Mouse (Mus musculus) forebrain, embryonic 16.5 days (tissue): Measurements from ENCODE around the gene Lrrc45. TPM values are rescaled to one million over a fixed set of nuclear protein-coding genes. Genes with fewer than 3 reads are reported as not detected.

Source experiments
- polyA plus RNA-seq: library from polyadenylated mRNA; unstranded; fragments of >200 nt; fragmentation: Nextera tagmentation; extraction: Ambion mirVana; gene quantifications from 2 replicates; pipeline ENCODE4 v1.2.1, GENCODE M21; 2015

Gene Lrrc45
- polyA plus RNA-seq, 1 experiment from 2014 or later: 118 TPM

Other genes with a start within 250 kb of the Lrrc45 start
- gene Arl16, start 246.3 kb upstream of the Lrrc45 start, polyA plus RNA-seq: 45.5 and 56.4 TPM in 2 replicates
- gene Mrpl12, start 229.3 kb upstream of the Lrrc45 start, polyA plus RNA-seq: 107 and 119 TPM in 2 replicates
- 26.5 and 29.5 TPM in 2 replicates for gene Slc25a10, start 222.1 kb upstream of the Lrrc45 start, polyA plus RNA-seq
- gene Gcgr, start 183.2 kb upstream of the Lrrc45 start, polyA plus RNA-seq: 0.43 TPM in 1 of 2 replicates, not detected in the other
- 222 and 241 TPM in 2 replicates for gene Mcrip1, start 164.2 kb upstream of the Lrrc45 start, polyA plus RNA-seq
- gene Ppp1r27, start 162.8 kb upstream of the Lrrc45 start, polyA plus RNA-seq: not detected in 2 replicates
- gene P4hb, start 140.7 kb upstream of the Lrrc45 start, polyA plus RNA-seq: 238 and 265 TPM in 2 replicates
- 477 and 485 TPM in 2 replicates for gene Arhgdia, start 132.3 kb upstream of the Lrrc45 start, polyA plus RNA-seq
- gene Alyref, start 115.6 kb upstream of the Lrrc45 start, polyA plus RNA-seq: 287 and 320 TPM in 2 replicates
- 178 and 192 TPM in 2 replicates for gene Anapc11, start 115.5 kb upstream of the Lrrc45 start, polyA plus RNA-seq
- gene Npb, start 105.4 kb upstream of the Lrrc45 start, polyA plus RNA-seq: not detected in 2 replicates
- 175 and 234 TPM in 2 replicates for gene Pcyt2, start 96.0 kb upstream of the Lrrc45 start, polyA plus RNA-seq
- gene Sirt7, start 88.7 kb upstream of the Lrrc45 start, polyA plus RNA-seq: 50.2 and 50.6 TPM in 2 replicates
- gene Mafg, start 80.3 kb upstream of the Lrrc45 start, polyA plus RNA-seq: 39.9 and 40.1 TPM in 2 replicates
- 34.9 and 36.5 TPM in 2 replicates for gene Pycr1, start 70.2 kb upstream of the Lrrc45 start, polyA plus RNA-seq
- gene Myadml2, start 65.8 kb upstream of the Lrrc45 start, polyA plus RNA-seq: 0.75 TPM in 1 of 2 replicates, not detected in the other
- 0.67 and 0.77 TPM in 2 replicates for gene Notum, start 52.8 kb upstream of the Lrrc45 start, polyA plus RNA-seq
- gene Aspscr1, start 41.0 kb upstream of the Lrrc45 start, polyA plus RNA-seq: 132 and 158 TPM in 2 replicates
- 82.8 and 95.0 TPM in 2 replicates for gene Cenpx, start 187 bp upstream of the Lrrc45 start, polyA plus RNA-seq
- gene Rac3, start 7.5 kb downstream of the Lrrc45 start, polyA plus RNA-seq: 251 and 347 TPM in 2 replicates
- 7.6 TPM in 2 replicates for gene Dcxr, start 13.4 kb downstream of the Lrrc45 start, polyA plus RNA-seq
- gene Cbr2, start 18.2 kb downstream of the Lrrc45 start, polyA plus RNA-seq: 0.92 and 4.8 TPM in 2 replicates
- gene Hmga1b, start 48.9 kb downstream of the Lrrc45 start, polyA plus RNA-seq: 1.7 and 2.2 TPM in 2 replicates
- gene Rfng, start 70.3 kb downstream of the Lrrc45 start, polyA plus RNA-seq: 95.2 and 119 TPM in 2 replicates
- gene Gps1, start 70.3 kb downstream of the Lrrc45 start, polyA plus RNA-seq: 287 and 305 TPM in 2 replicates
- 53.4 and 56.9 TPM in 2 replicates for gene Dus1l, start 82.5 kb downstream of the Lrrc45 start, polyA plus RNA-seq
- gene Fasn, start 110.6 kb downstream of the Lrrc45 start, polyA plus RNA-seq: 92.0 and 97.4 TPM in 2 replicates
- gene Ccdc57, start 218.9 kb downstream of the Lrrc45 start, polyA plus RNA-seq: 7.3 and 8.8 TPM in 2 replicates
- 7.7 and 9.5 TPM in 2 replicates for gene Slc16a3, start 234.6 kb downstream of the Lrrc45 start, polyA plus RNA-seq